Mouse (Mus musculus) T-helper 1 cell (primary cell): ENCODE measurements at regions not wholly inside any gene's neighbourhood (a gene's known extent, or its start where the extent isn't known, plus 50 kb on each side); places are given as distances from the start of the nearest gene placed in this dataset.

Experiments used
- in situ Hi-C: fragments of 300-600 bp; cut with MboI, MseI; formaldehyde crosslinking; loops from one replicate; pipeline ENCODE4 v1.15.1; 2025; ENCODE audit warnings: high pct_unique_total_duplicates

DNA sequence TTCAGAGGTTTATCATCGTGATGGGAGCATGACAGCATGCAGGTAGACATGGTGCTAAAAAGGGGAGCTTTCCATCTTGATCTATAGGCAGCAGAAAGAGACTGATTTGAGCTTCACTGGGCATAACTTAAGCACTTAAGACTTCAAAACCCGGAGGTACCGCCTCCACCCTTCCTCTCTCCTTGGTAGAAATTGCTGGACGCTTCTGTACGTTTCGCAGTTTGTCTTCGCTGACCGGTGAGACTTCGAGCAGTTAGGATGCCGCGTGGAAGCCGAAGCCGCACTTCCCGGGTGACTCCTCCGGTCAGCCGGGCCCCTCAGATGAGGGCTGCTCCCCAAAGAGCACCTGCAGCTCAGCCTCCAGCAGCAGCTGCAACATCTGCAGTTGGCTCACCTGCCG is 65.2 kb upstream of the Akirin2 start:
- in situ Hi-C loops: no loop called here

DNA sequence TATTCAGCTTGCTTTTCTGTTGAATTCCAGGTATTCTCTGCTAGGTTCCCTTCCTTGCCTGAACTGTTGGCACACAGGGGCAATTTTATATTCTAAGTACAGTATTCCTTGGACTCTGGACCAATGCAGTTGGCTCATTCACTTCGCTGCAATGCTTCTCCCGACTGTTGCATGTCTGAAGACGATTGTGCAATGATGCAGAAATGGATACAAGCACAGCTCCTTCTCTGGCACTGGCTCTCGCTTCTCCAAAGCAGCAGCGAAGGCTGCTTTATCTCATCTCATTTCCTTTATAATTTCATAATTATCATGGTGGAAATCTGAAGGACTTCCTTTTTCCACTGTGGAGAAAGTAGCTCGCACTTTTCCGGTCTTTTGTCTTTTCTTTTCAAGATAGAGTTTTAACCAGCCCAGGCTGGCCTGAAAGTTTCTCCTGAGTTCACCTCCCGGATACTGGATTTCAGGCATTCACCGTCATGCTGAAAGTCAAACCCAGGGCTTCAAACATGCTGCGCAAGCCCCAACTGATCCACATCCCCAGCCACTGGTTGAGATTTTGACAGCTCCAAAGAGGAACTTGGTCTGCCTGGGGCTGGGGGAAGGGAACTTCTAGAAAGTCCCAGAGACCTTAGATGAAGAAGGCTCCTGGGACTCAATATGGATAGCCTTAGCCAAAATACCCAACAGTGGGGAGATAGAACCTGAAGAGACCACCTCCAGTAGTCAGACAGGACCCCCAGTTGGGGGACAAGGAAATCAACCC is 55.6 kb upstream of the Akirin2 start:
- in situ Hi-C loops: no loop called here

DNA sequence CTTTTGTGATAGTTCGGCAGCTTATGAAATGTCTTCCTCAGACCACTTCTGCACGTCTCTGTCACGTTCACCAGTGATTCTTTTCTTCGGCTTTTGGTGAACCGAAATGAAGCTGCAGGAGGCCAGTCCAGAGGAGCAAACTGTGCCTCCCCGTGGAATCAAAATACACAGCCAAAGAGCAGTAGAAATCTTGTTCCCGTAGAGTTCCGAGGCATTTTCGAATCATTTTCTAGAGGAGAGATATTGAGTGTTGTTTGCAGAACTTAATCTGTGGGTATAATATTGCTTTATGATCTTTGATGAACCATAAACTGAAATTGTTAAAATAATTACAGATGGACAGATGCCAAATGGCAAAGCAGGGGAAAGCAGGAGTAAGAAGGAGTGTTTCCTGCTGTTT is 52.4 kb upstream of the Akirin2 start:
- in situ Hi-C loops: no loop called here

DNA sequence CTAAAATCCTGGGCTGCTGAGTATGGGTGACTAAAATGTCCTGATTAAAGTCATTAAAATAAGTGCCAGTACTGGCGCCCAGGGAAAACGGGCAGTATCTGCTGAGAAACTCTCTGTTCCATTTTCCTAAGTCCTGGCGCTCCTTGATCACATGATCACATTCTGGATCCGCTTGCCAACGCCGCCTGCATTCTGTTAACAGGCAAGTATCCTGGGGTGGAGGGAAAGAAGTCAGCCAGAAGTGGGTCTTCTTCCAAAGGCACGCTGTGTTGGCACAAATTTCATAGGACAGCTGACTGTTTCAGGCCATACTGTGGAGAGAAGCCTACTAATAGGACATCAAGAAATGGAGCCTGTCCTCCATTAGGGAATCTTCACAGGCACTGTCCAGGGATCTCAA is 52.0 kb upstream of the Akirin2 start:
- in situ Hi-C loops: no loop called here

DNA sequence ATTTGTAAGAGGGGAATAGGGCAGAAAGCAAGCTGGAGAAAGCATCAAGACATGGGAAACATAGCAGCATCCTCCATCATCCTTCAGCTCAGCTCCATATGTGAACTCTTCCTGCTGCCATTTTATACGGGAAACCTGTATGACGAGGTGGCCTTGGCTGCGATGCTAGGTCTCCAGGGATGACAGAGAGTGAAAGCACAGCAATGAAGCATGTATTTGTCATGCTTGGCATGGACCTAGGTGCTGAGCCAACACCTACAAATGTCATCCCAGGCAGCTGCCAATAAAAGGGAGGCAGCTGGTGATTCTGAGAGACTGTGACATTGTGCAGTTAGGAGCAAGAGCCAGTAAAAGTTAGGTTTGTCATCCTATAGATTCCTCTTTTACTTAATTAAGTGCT is 51.0 kb upstream of the Akirin2 start:
- in situ Hi-C loops: no loop called here
